Mouse (Mus musculus) left cerebral cortex, adult 9 months (tissue): Measurements from ENCODE around the gene Tmbim6.

Experiments used
- DNase-seq, 2 experiments: peaks; one replicate each; pipeline ENCODE4 v3.0.0; 2022; ENCODE audit warnings: low spot score in 2 of 2

Gene Tmbim6

GRCm38 (mm10) chr15:99417692-99418271 lies 25.1 kb downstream of the Tmbim6 start:
- DNase-seq = no peak

DNA sequence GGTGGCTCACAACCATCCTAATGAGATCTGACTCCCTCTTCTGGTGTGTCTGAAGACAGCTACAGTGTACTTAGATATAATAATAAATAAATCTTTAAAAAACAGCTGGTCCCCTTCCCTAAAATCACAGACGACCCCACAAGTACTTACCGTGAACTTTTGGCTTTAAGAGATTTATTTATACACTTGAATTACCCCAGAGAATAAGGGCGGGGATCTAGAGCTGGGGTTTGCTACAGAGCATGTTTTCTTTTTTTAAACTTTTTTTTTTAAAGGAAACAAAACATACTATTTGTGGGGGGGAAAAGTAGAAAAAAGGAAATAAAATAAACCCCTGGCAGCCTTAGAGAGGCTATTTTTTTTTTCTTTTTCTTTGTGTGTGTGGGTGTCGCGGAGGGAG lies 27.4 kb downstream of the Tmbim6 start:
- DNase-seq = no peak

- DNase-seq = peak in 1 of 2 experiments; percentile 20
Observed at GRCm38 (mm10) chr15:99420521-99421014, 27.9 kb downstream of the Tmbim6 start.

GRCm38 (mm10) chr15:99421152-99421551 lies 28.5 kb downstream of the Tmbim6 start:
- no peak for DNase-seq

- no peak for DNase-seq
Observed at GRCm38 (mm10) chr15:99421676-99422075, 29.0 kb downstream of the Tmbim6 start.

GRCm38 (mm10) chr15:99422551-99422950 lies 29.9 kb downstream of the Tmbim6 start:
- no peak for DNase-seq

DNA sequence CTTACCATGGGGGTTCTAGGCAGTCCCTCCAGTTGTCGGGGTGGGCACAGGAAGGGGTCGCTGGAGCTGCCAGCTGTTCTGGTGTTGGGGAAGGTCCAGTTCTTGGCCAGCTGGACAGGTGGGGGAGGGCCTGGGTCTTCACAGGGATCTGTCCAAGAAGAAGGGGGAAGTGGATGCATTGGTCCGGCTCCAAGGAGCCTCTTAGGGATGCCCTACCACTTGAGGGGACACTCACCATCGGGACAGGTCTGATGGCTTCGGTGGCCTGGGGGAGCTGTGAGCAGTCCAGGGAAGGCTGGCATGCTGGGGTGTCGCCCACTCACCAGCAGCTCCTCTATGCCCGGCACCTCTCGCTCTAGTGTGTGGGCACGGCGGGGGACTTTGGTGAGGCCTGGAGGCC lies 30.4 kb downstream of the Tmbim6 start:
- no peak for DNase-seq

DNA sequence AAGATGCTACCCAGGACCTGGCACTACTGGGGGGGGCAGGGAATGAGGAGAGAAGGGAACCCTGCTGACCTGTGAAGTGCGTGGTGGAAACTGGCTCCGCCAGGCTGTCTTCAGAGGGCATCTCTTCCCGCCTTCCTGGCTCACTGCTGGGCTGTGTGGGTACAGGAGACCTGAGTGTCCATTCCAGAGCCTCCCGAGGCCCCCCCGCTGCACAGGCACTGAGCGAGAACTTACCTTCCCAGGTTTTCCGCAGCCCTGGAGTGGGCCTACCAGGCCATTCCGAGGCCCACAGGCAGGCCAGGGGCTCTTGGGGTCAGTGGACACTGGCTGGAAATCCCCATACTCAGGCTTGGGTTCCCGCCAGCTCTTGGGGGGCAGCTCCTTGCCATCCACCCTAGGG lies 31.2 kb downstream of the Tmbim6 start:
- no peak for DNase-seq

DNA sequence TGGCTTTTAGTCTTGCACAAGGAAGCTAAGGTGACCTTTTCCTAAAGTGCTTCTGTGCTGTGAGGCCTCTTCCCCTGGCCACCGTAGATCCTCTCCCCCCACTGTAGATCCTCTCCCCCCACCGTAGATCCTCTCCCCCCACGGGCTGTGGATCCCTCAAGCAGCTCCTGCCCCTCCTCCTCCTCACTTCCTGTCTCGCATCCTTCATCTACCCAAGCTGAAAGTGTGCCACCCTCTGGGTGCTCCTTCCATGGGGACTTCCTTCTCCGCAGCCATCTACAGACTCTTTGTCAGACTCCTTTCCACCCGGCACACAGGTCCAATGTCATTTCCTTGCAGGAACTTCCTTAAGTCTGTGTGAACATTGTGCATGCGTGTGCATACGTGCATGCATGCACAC lies 37.7 kb downstream of the Tmbim6 start:
- no peak for DNase-seq

- DNase-seq = no peak
Observed at GRCm38 (mm10) chr15:99431063-99431462, 38.4 kb downstream of the Tmbim6 start.

DNA sequence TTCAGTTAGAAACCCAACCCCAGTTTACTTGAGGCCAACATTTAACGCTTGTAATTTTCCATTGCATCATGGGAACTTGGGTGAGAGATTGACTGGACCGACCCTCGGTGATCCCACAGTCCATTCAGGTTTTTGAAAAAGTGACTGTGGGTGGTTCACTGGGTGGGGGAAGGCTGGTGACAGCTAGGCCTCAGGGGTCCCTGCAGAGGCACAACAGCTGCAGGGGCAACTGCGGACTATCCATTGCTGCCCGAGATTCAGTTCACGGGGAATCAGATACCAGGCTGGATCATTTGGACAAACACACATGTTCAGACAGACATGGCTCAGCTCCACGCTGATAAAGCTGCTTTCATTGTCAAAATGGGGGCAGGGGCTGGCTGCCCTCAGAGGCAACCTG lies 38.8 kb downstream of the Tmbim6 start:
- no peak for DNase-seq

DNA sequence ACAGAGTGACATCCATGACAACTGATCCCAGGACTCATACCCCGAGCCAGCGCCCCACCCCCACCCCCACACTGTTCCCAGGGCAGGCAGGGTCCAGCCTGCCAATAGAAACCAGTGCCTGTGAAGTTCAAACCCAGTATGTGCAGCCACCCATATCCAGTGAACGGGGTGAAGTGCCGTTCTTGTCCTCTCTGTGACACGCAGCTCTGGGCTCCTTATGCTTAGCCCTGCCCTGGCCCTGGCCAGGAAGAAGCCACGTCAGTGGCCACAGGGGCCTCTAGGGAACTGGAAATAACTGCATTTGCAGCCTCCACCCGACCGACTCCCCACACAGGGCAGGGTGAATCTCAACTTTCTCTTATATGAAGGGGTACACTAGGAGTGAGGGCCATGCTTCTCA lies 39.3 kb downstream of the Tmbim6 start:
- DNase-seq = no peak

DNA sequence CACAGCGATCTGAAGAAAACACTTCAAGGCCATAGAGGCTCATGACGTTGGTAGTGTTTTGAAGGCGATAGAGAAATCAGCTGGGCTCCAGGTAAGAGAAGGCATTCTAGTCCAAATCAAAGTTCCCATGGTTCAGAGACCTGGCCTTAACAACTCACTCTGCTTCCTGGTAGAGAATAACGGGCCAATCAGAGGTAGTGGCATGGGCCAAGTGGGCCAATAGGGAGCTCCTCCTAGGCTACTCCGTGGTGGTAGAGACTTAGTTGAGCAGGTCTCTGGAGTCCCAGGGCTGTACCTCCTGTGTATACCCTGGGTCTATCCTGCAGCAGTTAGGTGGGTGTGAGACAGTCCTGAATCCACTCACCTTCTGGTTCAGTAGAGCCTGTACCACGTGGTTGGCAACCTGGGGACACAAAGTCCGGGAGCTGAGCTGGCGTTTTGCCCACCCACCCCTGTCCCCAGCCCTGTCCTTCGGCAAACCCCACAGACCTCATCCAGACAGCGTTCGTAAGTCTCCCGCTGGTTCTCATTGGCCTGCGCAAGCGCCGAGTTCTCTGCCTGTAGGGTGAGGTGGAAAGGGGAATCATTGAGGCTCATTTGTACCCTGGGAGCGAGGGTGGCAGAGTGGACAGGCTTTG lies 40.5 kb downstream of the Tmbim6 start:
- no peak for DNase-seq

DNA sequence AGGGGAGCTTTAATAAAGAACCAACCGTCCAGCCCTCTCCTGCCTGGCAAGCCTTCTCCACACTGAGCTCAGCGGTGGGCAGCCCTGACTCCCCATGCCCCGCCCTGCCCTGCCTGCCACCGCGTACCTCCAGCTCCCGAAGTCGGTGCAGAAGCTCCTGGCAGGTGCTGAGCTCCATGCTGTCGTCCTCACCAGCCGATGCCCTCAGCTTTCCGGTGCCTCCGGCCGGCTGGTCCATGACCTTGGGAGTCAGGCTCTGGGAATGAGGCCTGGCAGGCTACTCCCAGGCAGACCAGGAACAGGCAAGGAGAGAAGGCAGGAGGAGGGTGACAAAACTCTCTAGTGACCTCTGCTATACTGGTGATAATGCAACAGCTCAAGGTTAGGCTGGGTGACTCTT lies 41.2 kb downstream of the Tmbim6 start:
- DNase-seq = no peak

DNA sequence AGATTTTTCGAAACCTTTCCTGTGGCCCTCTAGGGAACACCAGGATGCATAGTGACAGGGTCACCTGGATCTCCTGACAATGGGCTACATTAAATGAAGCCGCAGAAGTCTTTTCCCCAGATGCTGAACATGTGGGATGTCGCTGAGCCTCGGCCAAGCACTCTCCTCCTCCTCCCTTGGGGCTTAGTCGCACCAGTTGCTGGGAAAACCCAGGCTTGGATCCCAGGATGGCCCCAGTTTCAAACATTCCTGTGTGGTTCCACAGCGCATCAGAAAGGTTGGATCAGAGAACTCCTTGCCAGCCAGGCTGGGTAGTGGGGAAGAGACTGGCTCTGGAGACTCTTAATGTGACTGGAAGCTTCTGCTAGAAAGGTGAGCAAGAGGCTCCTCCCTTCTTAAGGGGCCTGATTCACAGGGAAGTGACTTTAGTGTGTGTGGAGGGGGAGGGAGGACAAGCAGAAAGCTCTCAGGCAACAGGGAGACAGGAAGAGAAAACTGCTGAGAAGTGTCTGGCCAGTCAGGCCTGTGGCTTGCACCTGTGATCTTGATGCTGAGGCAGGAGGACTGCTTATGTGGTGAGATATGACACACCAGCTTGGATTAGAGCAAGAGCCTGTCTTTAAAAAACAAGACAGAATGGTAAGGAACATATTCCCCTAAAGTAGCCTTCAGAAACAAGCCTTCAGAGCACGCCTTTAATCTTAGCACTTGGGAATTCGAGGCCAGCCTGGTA lies 46.5 kb downstream of the Tmbim6 start:
- DNase-seq = no peak

DNA sequence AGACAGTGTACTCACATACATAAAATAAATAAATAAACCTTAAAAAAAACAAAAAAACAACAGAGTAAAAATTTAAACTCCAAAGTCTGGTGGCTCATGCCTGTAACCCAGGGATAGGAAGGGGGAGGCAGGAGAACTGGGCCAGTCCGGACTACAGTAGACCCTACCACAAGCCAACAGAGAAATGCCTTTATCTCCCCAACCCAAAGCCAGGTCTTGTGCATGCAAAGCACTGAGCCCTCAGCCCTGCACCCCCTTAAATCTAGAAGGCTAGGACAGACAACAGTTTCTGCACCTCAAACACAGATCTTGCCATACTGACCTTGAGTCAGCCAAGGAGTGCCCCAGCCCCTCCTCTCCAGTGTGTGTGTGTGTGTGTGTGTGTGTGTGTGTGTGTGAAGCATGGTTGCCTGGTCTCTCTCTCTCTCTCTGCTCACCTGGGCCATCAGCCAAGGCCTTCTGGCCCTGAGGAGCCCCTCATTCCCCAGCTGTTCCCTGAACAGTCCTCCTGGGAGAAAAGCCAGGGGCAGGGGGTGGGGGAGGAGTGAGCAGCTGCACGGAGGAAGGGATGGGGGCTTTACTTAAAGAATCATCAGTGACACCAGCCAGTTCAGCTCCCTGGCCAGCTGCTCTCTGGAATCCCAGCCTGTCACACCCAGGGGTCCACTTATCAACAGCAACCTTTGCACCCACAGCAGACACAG lies 47.6 kb downstream of the Tmbim6 start:
- no peak for DNase-seq

GRCm38 (mm10) chr15:99440816-99441457 lies 48.3 kb downstream of the Tmbim6 start:
- DNase-seq = no peak

DNA sequence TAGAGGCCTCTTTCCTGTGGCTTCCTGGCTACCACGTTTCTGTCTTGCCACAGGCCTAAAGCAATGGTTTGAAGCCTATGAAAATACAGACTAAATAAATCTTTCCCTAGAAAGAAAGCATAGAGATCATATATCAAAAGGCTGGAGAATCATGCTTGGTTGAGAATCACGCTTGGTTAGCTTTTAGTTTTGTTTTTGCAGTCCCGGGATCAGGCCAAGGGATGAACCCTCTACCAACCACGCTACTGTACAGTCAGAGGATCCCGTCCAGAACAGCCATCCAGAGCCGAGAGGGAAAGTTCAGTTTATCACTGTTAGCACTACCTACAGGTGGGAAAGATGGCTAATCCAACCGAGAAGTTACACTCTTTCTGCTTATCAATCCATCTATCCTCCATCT lies 49.7 kb downstream of the Tmbim6 start:
- DNase-seq = no peak

DNA sequence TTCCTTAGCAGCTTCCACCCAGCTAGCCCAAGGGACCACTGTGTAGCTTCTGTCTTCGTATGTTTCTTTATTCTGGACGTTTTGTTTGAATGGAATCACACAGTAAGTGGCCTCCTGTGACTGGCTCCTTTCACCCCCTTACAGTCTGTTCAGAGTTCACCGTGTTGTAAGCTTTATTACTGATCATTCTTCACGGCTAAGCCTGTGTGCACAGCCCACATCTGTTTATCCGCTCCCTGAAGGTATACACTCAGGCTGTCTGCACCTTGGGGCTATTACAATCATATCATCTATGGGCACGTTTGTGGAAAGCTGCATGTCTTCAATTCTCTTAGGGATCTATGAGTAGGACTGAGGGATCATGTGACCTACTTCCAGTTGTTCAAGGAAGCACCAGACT lies 52.9 kb downstream of the Tmbim6 start:
- DNase-seq = no peak

- DNase-seq = peak in 1 of 2 experiments; percentile 28
Observed at GRCm38 (mm10) chr15:99446136-99446535, 53.5 kb downstream of the Tmbim6 start.

GRCm38 (mm10) chr15:99449131-99449750 lies 56.6 kb downstream of the Tmbim6 start:
- peak in 1 of 2 experiments; percentile 65 for DNase-seq
